Comparison of ENCODE assay signal across 16 mouse cellular contexts in genomic region chr7:142353854-142354253, GRCm38 (mm10). TPM values are rescaled to one million over a fixed set of nuclear protein-coding genes. Genes with fewer than 3 reads are reported as not detected.
A peak's percentile ranks its signal among the peaks of the same experiment; 100 is the strongest.
DNase-seq lines count a peak whose midpoint lies in the region; ATAC-seq and TF ChIP-seq lines count a peak whose summit lies in the region.
"Had no signal": no experiment of that assay in that cellular context is flagged by ENCODE, and none has a peak within 500 bp of the region (broad histone marks: within the 10 kb centered on the region; RNA-seq: fewer than 3 reads in every experiment).

No protein-coding gene starts in this region.

- no peak overlapping the region for H3K9ac ChIP-seq in liver, postnatal 0 days (replicated peaks)
- H3K9ac ChIP-seq: midbrain, embryonic 13.5 days had no signal

- H3K27ac ChIP-seq in liver, postnatal 0 days (ENCODE audit: low read depth): peak overlapping the region; percentile 13
- H3K27ac ChIP-seq: midbrain, embryonic 13.5 days had no signal

- no peaks in the 10 kb centered on the region for H3K9me3 ChIP-seq in erythroblast, embryonic 14.5 days (ENCODE audit: control insufficient read depth, low read length)
- no peaks in the 10 kb centered on the region for H3K9me3 ChIP-seq in liver, postnatal 0 days (ENCODE audit: low read length)
- H3K9me3 ChIP-seq: midbrain, embryonic 13.5 days had no signal

- no peaks in the 10 kb centered on the region; the same call in 1 of the 2 replicates for H3K36me3 ChIP-seq in erythroblast, embryonic 14.5 days (ENCODE audit: control insufficient read depth)
- no peaks in the 10 kb centered on the region for H3K36me3 ChIP-seq in liver, postnatal 0 days (replicated peaks; ENCODE audit: insufficient read depth, low read length)
- H3K36me3 ChIP-seq: midbrain, embryonic 13.5 days had no signal

- H3K4me2 ChIP-seq in liver, postnatal 0 days (ENCODE audit: low read depth, low read length): peak overlapping the region; percentile 39
- H3K4me2 ChIP-seq: midbrain, embryonic 13.5 days had no signal

- DNase-seq in spleen, adult 12 weeks (ENCODE audit: low spot score): peak; percentile 46
- DNase-seq in spleen, adult 18-20 months: no peak
- peak; percentile 49 for DNase-seq in liver, postnatal 0 days
- peak; percentile 84 for DNase-seq in thymus, postnatal 14 days
- no peak for DNase-seq in cerebellum, postnatal 14 days
- DNase-seq in gastrocnemius, postnatal 10 days: no peak
- DNase-seq in kidney, postnatal 10 days: no peak
- DNase-seq: adrenal gland, adult 8-10 months; cerebellum, adult 8-10 months; heart, postnatal 36 days; kidney, postnatal 4 days had no signal

- no peak for TF ChIP-seq CTCF in liver, postnatal 0 days (IDR thresholded peaks at IDR 0.05; ENCODE audit: low read depth)

- 27% methylated on average over 5 of the region's 5 CpGs for WGBS in liver, postnatal 0 days (ENCODE audit: insufficient replicate concordance)

- TF ChIP-seq EP300 in liver, postnatal 0 days (IDR thresholded peaks at IDR 0.05; ENCODE audit: low read depth): peak; percentile 41; the same call in 1 of the 2 replicates

- peak; percentile 78 for ATAC-seq in liver, postnatal 0 days
- ATAC-seq: midbrain, embryonic 13.5 days had no signal

- peak overlapping the region; percentile 43 for H3K4me3 ChIP-seq in erythroblast, embryonic 14.5 days (replicated peaks)
- no peak overlapping the region for H3K4me3 ChIP-seq in liver, postnatal 0 days (ENCODE audit: low read depth, low read length)
- H3K4me3 ChIP-seq: midbrain, embryonic 13.5 days had no signal

- peaks cover 71% of the 10 kb centered on the region for H3K4me1 ChIP-seq in erythroblast, embryonic 14.5 days (ENCODE audit: control insufficient read depth)
- peaks cover 42% of the 10 kb centered on the region for H3K4me1 ChIP-seq in liver, postnatal 0 days (ENCODE audit: insufficient read depth)

- H3K27me3 ChIP-seq in erythroblast, embryonic 14.5 days (ENCODE audit: control insufficient read depth): peaks cover 2% of the 10 kb centered on the region; the same call in 1 of the 2 replicates
- H3K27me3 ChIP-seq in liver, postnatal 0 days (ENCODE audit: insufficient read depth, low read length): no peaks in the 10 kb centered on the region
- H3K27me3 ChIP-seq: midbrain, embryonic 13.5 days had no signal

RNA-seq across cellular contexts. Expression of gene Ifitm10, which starts 19.7 kb away (rescaled TPM):
- 0.36 and 0.47 TPM in 2 replicates for polyA plus RNA-seq in erythroblast, embryonic 14.5 days (2012)
- polyA plus RNA-seq in liver, postnatal 0 days (2015; fragmentation: Nextera tagmentation; extraction: Ambion mirVana): 2.1 and 2.2 TPM in 2 replicates
- 1 to 10 TPM; 3.3 to 4.8 TPM for total RNA-seq in gastrocnemius, postnatal 10 days (2021)

RNA-seq across cellular contexts. Expression of gene Gm49369, which starts 28.6 kb away (rescaled TPM):
- polyA plus RNA-seq in erythroblast, embryonic 14.5 days (2012): 19.7 and 19.8 TPM in 2 replicates
- polyA plus RNA-seq in liver, postnatal 0 days (2015; fragmentation: Nextera tagmentation; extraction: Ambion mirVana): not detected in 2 replicates
- total RNA-seq in gastrocnemius, postnatal 10 days (2021): 1 to 10 TPM in 1 of 2 experiments, not detected in 1; 1.0 TPM
- polyA plus RNA-seq: midbrain, embryonic 13.5 days had no signal

RNA-seq across cellular contexts. Expression of gene Ctsd, which starts 34.0 kb away (rescaled TPM):
- 14.4 and 21.7 TPM in 2 replicates for polyA plus RNA-seq in erythroblast, embryonic 14.5 days (2012)
- 311 and 324 TPM in 2 replicates for polyA plus RNA-seq in liver, postnatal 0 days (2015; fragmentation: Nextera tagmentation; extraction: Ambion mirVana)
- total RNA-seq in gastrocnemius, postnatal 10 days (2021): 100 to 1,000 TPM; 249 to 254 TPM

RNA-seq across cellular contexts. Expression of gene Krtap5-4, which starts 50.5 kb away (rescaled TPM):
- polyA plus RNA-seq in erythroblast, embryonic 14.5 days (2012): not detected in 2 replicates
- polyA plus RNA-seq in liver, postnatal 0 days (2015; fragmentation: Nextera tagmentation; extraction: Ambion mirVana): not detected in 2 replicates
- not detected for total RNA-seq in gastrocnemius, postnatal 10 days (2021)
- total RNA-seq: adrenal gland, adult 8-10 months; gastrocnemius, adult 18-20 months; heart, postnatal 36 days; left cerebral cortex, postnatal 36 days had no signal
- polyA plus RNA-seq: embryonic facial prominence, embryonic 14.5 days; midbrain, embryonic 13.5 days had no signal

RNA-seq across cellular contexts. Expression of gene Krtap5-1, which starts 56.9 kb away (rescaled TPM):
- polyA plus RNA-seq in erythroblast, embryonic 14.5 days (2012): not detected in 2 replicates
- polyA plus RNA-seq in liver, postnatal 0 days (2015; fragmentation: Nextera tagmentation; extraction: Ambion mirVana): not detected in 2 replicates
- not detected for total RNA-seq in gastrocnemius, postnatal 10 days (2021)
- total RNA-seq: adrenal gland, adult 8-10 months; gastrocnemius, adult 18-20 months; heart, postnatal 36 days; left cerebral cortex, postnatal 36 days had no signal
- polyA plus RNA-seq: embryonic facial prominence, embryonic 14.5 days; midbrain, embryonic 13.5 days had no signal

Comparison
In these comparisons a context has a peak if more than half of its experiments do, and no peak if none do; other contexts are left out.
1. DNase-seq: peak in spleen, adult 12 weeks (single experiment), liver, postnatal 0 days (single experiment) and thymus, postnatal 14 days (single experiment); none in spleen, adult 18-20 months (0 of 2), cerebellum, postnatal 14 days (0 of 2), gastrocnemius, postnatal 10 days (single experiment) and kidney, postnatal 10 days (single experiment).
2. RNA of gene Gm49369, which starts 28.6 kb away (polyA plus RNA-seq): 19.7 to 19.8 TPM in erythroblast, embryonic 14.5 days; not detected in liver, postnatal 0 days; every median in the first group is over 10 times any median in the second.
3. RNA of gene Ctsd, which starts 34.0 kb away (polyA plus RNA-seq): 311 to 324 TPM in liver, postnatal 0 days; 14.4 to 21.7 TPM in erythroblast, embryonic 14.5 days; every median in the first group is over 10 times any median in the second.